Mouse (Mus musculus): ENCODE measurements around the gene Ralgps2. TPM values are rescaled to one million over a fixed set of nuclear protein-coding genes. Genes with fewer than 3 reads are reported as not detected.
A peak's percentile ranks its signal among the peaks of the same experiment; 100 is the strongest.

Ralgps2 gene
- polyA plus RNA-seq, 1 experiment from 2014 or later = 60.2 TPM

DNA sequence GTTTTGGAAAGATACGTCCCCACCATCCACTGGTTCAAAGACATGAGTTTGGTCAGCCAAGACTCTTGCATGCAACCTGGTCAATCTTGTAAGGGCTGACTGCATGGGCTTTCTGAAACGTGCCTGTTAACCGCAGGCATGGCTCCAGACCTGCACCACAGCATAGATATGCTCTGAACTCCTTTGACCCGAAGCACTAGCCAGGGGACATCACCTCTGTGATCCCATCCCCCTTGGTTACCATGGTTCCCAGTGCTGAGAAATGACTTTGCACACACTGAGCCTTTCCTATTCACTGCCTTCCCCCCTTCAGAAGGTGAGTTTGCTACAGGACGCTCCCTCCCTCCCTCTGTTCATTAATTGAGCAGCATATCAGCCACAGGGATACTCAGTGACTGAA, 155.3 kb downstream of the Ralgps2 start:
- Histone ChIP-seq H3K9ac (ENCODE audit: low read length) (no peak overlapping the region), H3K27me3 (ENCODE audit: control insufficient read depth, insufficient read depth, low read length) (no peaks in the 10 kb centered on the region), H3K27ac (replicated peaks in 1 of 2; ENCODE audit: control insufficient read depth in 1 of 2, insufficient read depth in 1 of 2, low read depth in 2 of 2, low read length in 2 of 2) (no peak overlapping the region), H3K4me2 (ENCODE audit: low read length) (no peak overlapping the region), H3K36me3 (ENCODE audit: control insufficient read depth, insufficient read depth, low read length) (no peaks in the 10 kb centered on the region), H3K9me3 (ENCODE audit: control insufficient read depth, low read length) (no peaks in the 10 kb centered on the region), H3K4me3 (ENCODE audit: control insufficient read depth in 1 of 2, insufficient read depth in 1 of 2, low read depth in 1 of 2, low read length in 2 of 2) (no peak overlapping the region), H3K4me1 (ENCODE audit: control insufficient read depth in 2 of 2, insufficient read depth in 2 of 2, low read length in 2 of 2) (peaks cover 31 to 40% of the 10 kb centered on the region in 2 experiments)
- WGBS = 74% methylated on average over 5 of the region's 5 CpGs
- ATAC-seq (ENCODE audit: insufficient number of reproducible peaks, insufficient read depth, low FRiP score, low read depth) = no peak

DNA sequence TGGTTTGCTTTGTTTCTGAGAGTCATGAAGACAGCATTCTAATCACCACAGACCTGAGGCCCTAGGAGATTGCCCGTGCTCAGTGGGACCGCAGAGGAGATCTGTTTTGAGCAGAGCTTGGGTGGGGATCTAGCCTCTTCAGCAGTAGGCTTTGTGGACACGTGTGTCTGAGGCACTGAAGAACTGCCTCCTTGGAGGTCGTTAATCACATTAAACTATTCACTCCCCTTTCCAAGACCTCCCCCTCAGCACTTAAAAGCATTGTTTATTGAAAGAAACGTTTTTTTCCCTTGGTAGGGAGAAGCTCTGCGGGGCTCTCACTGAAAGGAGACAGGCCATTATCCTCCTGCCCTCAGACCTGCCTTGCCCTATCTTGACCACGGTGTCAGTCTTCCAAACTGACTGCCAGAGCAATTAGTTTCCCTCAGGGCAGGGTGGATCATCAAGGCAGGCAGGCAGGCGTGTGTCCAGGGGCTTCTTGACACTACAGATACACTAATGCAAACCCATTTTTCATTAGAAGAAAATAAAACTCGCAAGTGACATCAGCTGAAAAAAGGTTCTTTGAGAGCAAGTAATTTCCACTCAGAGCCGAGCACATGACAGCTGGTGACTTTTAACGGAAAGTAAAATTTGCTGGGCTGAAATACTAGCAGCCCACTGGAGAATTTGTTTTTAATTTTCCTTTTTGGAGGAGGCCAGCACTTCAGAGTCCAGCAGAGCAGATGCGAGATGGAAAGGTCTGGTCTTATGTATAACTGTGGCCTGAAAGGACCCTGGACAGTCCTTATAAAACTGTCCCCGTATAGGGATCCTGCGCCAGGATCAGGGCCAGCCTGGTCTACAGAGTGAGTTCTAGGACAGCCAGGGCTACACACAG, 157.2 kb downstream of the Ralgps2 start:
- no peaks in the 10 kb centered on the region for H3K9me3 ChIP-seq (ENCODE audit: control insufficient read depth, low read length)
- 45% methylated on average over 14 of the region's 14 CpGs for WGBS
- H3K27me3 ChIP-seq (ENCODE audit: control insufficient read depth, insufficient read depth, low read length) = no peaks in the 10 kb centered on the region
- no peaks in the 10 kb centered on the region for H3K36me3 ChIP-seq (ENCODE audit: control insufficient read depth, insufficient read depth, low read length)
- H3K4me2 ChIP-seq (ENCODE audit: low read length) = no peak overlapping the region
- peak overlapping the region; percentile 28; the same call in 1 of the 2 replicates for H3K9ac ChIP-seq (ENCODE audit: low read length)
- H3K27ac ChIP-seq (replicated peaks in 1 of 2; ENCODE audit: control insufficient read depth in 1 of 2, insufficient read depth in 1 of 2, low read depth in 2 of 2, low read length in 2 of 2) = peak overlapping the region; percentile 94 to 96; a peak in 3 of 4 replicates
- H3K4me1 ChIP-seq (ENCODE audit: control insufficient read depth in 2 of 2, insufficient read depth in 2 of 2, low read length in 2 of 2) = peaks cover 33 to 39% of the 10 kb centered on the region in 2 experiments
- ATAC-seq (ENCODE audit: insufficient number of reproducible peaks, insufficient read depth, low FRiP score, low read depth) = no peak
- no peak overlapping the region for H3K4me3 ChIP-seq (ENCODE audit: control insufficient read depth in 1 of 2, insufficient read depth in 1 of 2, low read depth in 1 of 2, low read length in 2 of 2)

DNA sequence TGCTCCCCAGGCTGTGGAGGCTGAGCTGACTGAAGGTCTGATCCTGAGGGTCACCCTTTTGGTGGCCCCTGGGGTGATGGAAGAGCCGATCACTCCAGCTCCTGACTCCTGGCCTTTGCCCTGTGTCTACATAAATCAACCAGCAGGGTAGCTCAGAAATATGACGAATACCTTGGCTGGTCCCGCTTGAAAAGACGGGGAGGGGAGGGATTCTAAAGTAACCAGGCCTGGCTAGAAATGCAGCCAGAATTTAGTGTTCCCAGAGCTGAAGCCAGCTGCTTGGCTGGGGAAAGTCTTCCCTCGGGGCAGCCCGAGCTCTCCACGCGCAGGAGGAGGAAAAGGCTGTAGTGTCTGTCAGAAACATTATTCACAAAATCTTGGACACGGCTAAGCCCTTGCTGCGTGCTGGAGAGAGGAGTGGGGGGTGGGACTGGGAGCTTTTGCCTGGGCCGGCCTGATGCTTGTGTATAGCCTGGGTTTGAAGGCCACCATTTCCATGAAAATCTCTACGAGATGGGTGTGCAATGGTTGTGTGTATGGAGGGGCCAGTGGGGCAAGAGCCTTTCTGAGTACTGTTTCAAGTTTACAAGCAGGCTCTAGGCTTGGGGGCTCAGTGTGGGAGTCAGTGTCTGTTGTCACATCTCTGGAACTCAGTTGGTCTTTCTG, 158.2 kb downstream of the Ralgps2 start:
- Histone ChIP-seq H3K9ac (ENCODE audit: low read length) (peak overlapping the region; percentile 28; the same call in 1 of the 2 replicates), H3K36me3 (ENCODE audit: control insufficient read depth, insufficient read depth, low read length) (no peaks in the 10 kb centered on the region), H3K27ac (replicated peaks in 1 of 2; ENCODE audit: control insufficient read depth in 1 of 2, insufficient read depth in 1 of 2, low read depth in 2 of 2, low read length in 2 of 2) (peak overlapping the region; percentile 94 to 96), H3K27me3 (ENCODE audit: control insufficient read depth, insufficient read depth, low read length) (no peaks in the 10 kb centered on the region), H3K9me3 (ENCODE audit: control insufficient read depth, low read length) (no peaks in the 10 kb centered on the region), H3K4me3 (ENCODE audit: control insufficient read depth in 1 of 2, insufficient read depth in 1 of 2, low read depth in 1 of 2, low read length in 2 of 2) (no peak overlapping the region), H3K4me1 (ENCODE audit: control insufficient read depth in 2 of 2, insufficient read depth in 2 of 2, low read length in 2 of 2) (peaks cover 33 to 37% of the 10 kb centered on the region in 2 experiments), H3K4me2 (ENCODE audit: low read length) (peak overlapping the region; percentile 66)
- ATAC-seq (ENCODE audit: insufficient number of reproducible peaks, insufficient read depth, low FRiP score, low read depth) = 0 out of 2 replicates have a peak, but pooled peaks have one; percentile 37
- 48% methylated on average over 12 of the region's 12 CpGs for WGBS

DNA sequence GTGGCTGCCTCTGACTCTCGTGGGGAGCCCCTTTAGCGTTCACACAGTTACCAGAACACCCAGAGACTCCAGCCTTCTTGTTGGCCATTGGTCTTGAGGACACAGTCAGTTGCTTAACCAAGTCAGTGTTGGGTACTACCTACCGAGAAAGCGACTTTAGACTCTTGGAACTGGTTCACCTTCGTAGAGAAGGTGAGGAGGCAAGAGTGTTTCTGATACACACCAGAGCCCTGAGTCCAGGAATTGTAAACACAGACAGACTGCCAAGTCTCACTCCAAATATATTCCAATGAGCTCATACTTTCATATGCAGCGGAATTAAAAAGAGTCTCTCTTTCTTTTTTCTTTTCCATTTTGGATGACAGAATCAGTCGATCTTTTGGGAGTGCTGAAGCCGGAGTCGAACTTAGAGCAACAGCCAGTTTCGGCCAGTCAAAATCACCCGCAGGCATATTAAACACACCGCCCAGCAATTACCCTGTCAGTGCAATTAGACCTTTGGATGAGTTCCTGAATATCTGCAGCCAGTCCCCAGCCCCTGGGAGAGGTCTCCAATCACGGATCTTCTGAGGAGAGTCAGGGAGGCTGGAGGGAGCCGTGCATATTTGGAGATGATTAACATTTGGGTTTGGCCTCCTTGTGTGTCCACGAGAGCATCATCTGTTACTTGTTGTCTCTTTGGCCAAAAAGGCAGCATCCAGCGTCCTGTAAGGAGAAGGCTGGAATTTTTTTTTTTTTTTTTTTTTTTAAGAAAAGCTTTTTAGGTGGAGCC, 159.0 kb downstream of the Ralgps2 start:
- H3K27me3 ChIP-seq (ENCODE audit: control insufficient read depth, insufficient read depth, low read length) = no peaks in the 10 kb centered on the region
- no peaks in the 10 kb centered on the region for H3K9me3 ChIP-seq (ENCODE audit: control insufficient read depth, low read length)
- H3K4me2 ChIP-seq (ENCODE audit: low read length) = peak overlapping the region; percentile 66
- 53% methylated on average over 16 of the region's 16 CpGs for WGBS
- H3K4me1 ChIP-seq (ENCODE audit: control insufficient read depth in 2 of 2, insufficient read depth in 2 of 2, low read length in 2 of 2) = peaks cover 33 to 37% of the 10 kb centered on the region in 2 experiments
- H3K9ac ChIP-seq (ENCODE audit: low read length) = peak overlapping the region; percentile 73
- peak overlapping the region; percentile 15 to 41; a peak in 3 of 4 replicates for H3K4me3 ChIP-seq (ENCODE audit: control insufficient read depth in 1 of 2, insufficient read depth in 1 of 2, low read depth in 1 of 2, low read length in 2 of 2)
- no peak for ATAC-seq (ENCODE audit: insufficient number of reproducible peaks, insufficient read depth, low FRiP score, low read depth)
- peak overlapping the region; percentile 94 to 96 for H3K27ac ChIP-seq (replicated peaks in 1 of 2; ENCODE audit: control insufficient read depth in 1 of 2, insufficient read depth in 1 of 2, low read depth in 2 of 2, low read length in 2 of 2)
- no peaks in the 10 kb centered on the region for H3K36me3 ChIP-seq (ENCODE audit: control insufficient read depth, insufficient read depth, low read length)

DNA sequence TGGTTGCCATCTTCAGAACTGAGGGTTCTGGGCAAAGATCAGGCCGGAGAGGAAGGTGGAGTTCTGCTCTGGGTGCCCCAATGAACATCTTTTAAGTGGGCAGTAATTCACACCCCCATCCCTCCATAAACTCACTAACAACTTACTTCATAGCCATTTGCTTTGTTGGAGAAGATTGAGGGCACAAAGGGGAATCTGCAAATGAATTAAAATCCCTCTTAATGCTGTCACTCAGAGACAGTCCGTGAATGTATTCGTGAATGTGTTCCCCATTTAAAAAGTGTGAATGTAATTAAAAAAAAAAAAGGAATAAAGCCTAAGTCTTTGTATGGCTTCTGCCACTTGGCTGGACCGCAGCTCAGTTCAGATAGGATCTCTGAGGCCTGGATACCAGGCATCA, 159.8 kb downstream of the Ralgps2 start:
- Histone ChIP-seq H3K4me1 (ENCODE audit: control insufficient read depth in 2 of 2, insufficient read depth in 2 of 2, low read length in 2 of 2) (peaks cover 33 to 37% of the 10 kb centered on the region in 2 experiments), H3K36me3 (ENCODE audit: control insufficient read depth, insufficient read depth, low read length) (no peaks in the 10 kb centered on the region), H3K4me2 (ENCODE audit: low read length) (peak overlapping the region; percentile 66), H3K27ac (replicated peaks in 1 of 2; ENCODE audit: control insufficient read depth in 1 of 2, insufficient read depth in 1 of 2, low read depth in 2 of 2, low read length in 2 of 2) (peak overlapping the region; percentile 94 to 96), H3K9me3 (ENCODE audit: control insufficient read depth, low read length) (no peaks in the 10 kb centered on the region), H3K27me3 (ENCODE audit: control insufficient read depth, insufficient read depth, low read length) (no peaks in the 10 kb centered on the region), H3K9ac (ENCODE audit: low read length) (peak overlapping the region; percentile 73), H3K4me3 (ENCODE audit: control insufficient read depth in 1 of 2, insufficient read depth in 1 of 2, low read depth in 1 of 2, low read length in 2 of 2) (peak overlapping the region; percentile 41 to 52)
- WGBS = 78% methylated on average over 4 of the region's 4 CpGs
- ATAC-seq (ENCODE audit: insufficient number of reproducible peaks, insufficient read depth, low FRiP score, low read depth) = no peak

DNA sequence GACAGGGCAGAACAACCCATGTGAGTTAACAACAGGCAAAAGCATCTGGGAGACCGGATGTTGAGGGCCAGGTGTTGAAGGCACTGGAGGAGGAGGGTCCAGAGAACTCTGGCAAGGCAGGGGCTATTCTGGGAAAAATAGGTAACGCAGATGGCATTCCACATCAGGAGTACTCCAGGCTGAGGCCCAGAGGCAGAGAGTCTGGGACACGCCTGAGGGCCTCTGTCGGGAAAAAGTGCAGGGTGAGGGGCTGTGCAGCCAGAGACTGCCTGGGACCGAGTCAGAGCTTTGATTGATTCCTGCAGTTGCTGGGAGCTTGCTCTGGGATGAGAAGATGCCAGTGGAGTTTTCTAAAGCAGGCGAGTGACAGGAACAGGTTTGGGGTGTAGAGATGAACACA, 160.4 kb downstream of the Ralgps2 start:
- H3K9me3 ChIP-seq (ENCODE audit: control insufficient read depth, low read length) = no peaks in the 10 kb centered on the region
- H3K36me3 ChIP-seq (ENCODE audit: control insufficient read depth, insufficient read depth, low read length) = no peaks in the 10 kb centered on the region
- peak overlapping the region; percentile 41 to 52 for H3K4me3 ChIP-seq (ENCODE audit: control insufficient read depth in 1 of 2, insufficient read depth in 1 of 2, low read depth in 1 of 2, low read length in 2 of 2)
- H3K4me2 ChIP-seq (ENCODE audit: low read length) = peak overlapping the region; percentile 66
- H3K9ac ChIP-seq (ENCODE audit: low read length) = peak overlapping the region; percentile 73
- peak overlapping the region; percentile 94 to 96 for H3K27ac ChIP-seq (replicated peaks in 1 of 2; ENCODE audit: control insufficient read depth in 1 of 2, insufficient read depth in 1 of 2, low read depth in 2 of 2, low read length in 2 of 2)
- H3K27me3 ChIP-seq (ENCODE audit: control insufficient read depth, insufficient read depth, low read length) = no peaks in the 10 kb centered on the region
- 21% methylated on average over 6 of the region's 6 CpGs for WGBS
- peak; percentile 82 for ATAC-seq (ENCODE audit: insufficient number of reproducible peaks, insufficient read depth, low FRiP score, low read depth)
- H3K4me1 ChIP-seq (ENCODE audit: control insufficient read depth in 2 of 2, insufficient read depth in 2 of 2, low read length in 2 of 2) = peaks cover 33 to 37% of the 10 kb centered on the region in 2 experiments

DNA sequence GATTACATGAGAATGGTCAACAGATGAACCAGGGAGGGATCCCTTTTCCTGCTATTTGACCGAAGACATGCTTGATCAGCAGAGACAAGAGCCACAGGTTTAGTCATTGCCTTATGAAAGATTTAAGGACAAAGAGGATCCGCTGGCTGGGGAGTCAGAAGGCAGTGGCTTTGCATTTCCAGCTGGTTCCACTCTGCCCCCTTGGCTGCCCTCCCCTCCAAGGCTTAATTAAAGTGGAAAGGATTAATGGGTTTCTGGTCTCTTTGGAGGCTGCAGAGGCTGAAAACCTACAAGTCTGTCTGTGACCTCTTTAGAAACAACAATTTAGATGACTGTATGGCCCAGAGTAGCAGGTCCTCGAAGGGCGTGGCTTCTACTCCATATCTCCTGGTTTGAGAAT, 161.5 kb downstream of the Ralgps2 start:
- 91% methylated on average over 4 of the region's 4 CpGs for WGBS
- Histone ChIP-seq H3K27me3 (ENCODE audit: control insufficient read depth, insufficient read depth, low read length) (no peaks in the 10 kb centered on the region), H3K4me3 (ENCODE audit: control insufficient read depth in 1 of 2, insufficient read depth in 1 of 2, low read depth in 1 of 2, low read length in 2 of 2) (no peak overlapping the region), H3K9ac (ENCODE audit: low read length) (no peak overlapping the region), H3K9me3 (ENCODE audit: control insufficient read depth, low read length) (no peaks in the 10 kb centered on the region), H3K4me2 (ENCODE audit: low read length) (no peak overlapping the region), H3K4me1 (ENCODE audit: control insufficient read depth in 2 of 2, insufficient read depth in 2 of 2, low read length in 2 of 2) (peaks cover 33 to 37% of the 10 kb centered on the region in 2 experiments), H3K27ac (replicated peaks in 1 of 2; ENCODE audit: control insufficient read depth in 1 of 2, insufficient read depth in 1 of 2, low read depth in 2 of 2, low read length in 2 of 2) (peak overlapping the region in 1 of 2 experiments; percentile 94; a peak in 1 of 4 replicates), H3K36me3 (ENCODE audit: control insufficient read depth, insufficient read depth, low read length) (no peaks in the 10 kb centered on the region)
- no peak for ATAC-seq (ENCODE audit: insufficient number of reproducible peaks, insufficient read depth, low FRiP score, low read depth)

Data from heart, embryonic 14.5 days (tissue).